Mouse (Mus musculus): Measurements from ENCODE around the gene Nfya.

GRCm38 (mm10) chr17:48407910-48408525 lies 1.7 kb downstream of the Nfya start:
- TF ChIP-seq POLR2A (IDR thresholded peaks at IDR 0.05; ENCODE audit: borderline replicate concordance, control insufficient read depth, low read depth, low read length) (no peak), CTCF (IDR thresholded peaks at IDR 0.05; ENCODE audit: control insufficient read depth, insufficient read depth, low read length) (no peak)

Data from bone marrow, adult 2 months (tissue).